Mouse (Mus musculus) lung, embryonic 15.5 days (tissue): ENCODE measurements around the gene Lefty1. TPM values are rescaled to one million over a fixed set of nuclear protein-coding genes. Genes with fewer than 3 reads are reported as not detected.
"Not testable (repeated sequence)": the region's sequence is repeated elsewhere in the genome, so short reads cannot be mapped to it uniquely, and the experiment has no call there.

Experiments used
- ATAC-seq: fragments of 200-750 bp; cut with Nextera tagmentation; 2 replicates; pipeline ENCODE4 v1.8.0; 2017; ENCODE audit warnings: moderate number of reproducible peaks, borderline replicate concordance; ENCODE audit not compliant: low FRiP score, low TSS enrichment; ENCODE audit errors: extremely low read depth
- H3K27ac ChIP-seq: fragments of 300-500 bp; sonication (generic); 2 replicates; pipeline ENCODE4 v1.5.1; 2015; ENCODE audit warnings: moderate library complexity, mild to moderate bottlenecking, inconsistent platforms
- H3K27me3 ChIP-seq: fragments of 300-500 bp; sonication (generic); 2 replicates; pipeline ENCODE4 v1.6.1; 2015; ENCODE audit warnings: inconsistent platforms
- H3K36me3 ChIP-seq: fragments of 300-500 bp; sonication (generic); 2 replicates; pipeline ENCODE4 v1.6.1; 2015; ENCODE audit warnings: inconsistent platforms
- H3K4me1 ChIP-seq: fragments of 300-500 bp; sonication (generic); 2 replicates; pipeline ENCODE4 v1.6.1; 2015; ENCODE audit warnings: inconsistent platforms
- H3K4me2 ChIP-seq: fragments of 300-500 bp; sonication (generic); 2 replicates; pipeline ENCODE4 v1.6.1; 2015; ENCODE audit warnings: inconsistent platforms, mild to moderate bottlenecking, moderate library complexity
- H3K4me3 ChIP-seq: fragments of 300-500 bp; sonication (generic); 2 replicates; pipeline ENCODE4 v1.5.1; 2015; ENCODE audit warnings: mild to moderate bottlenecking, inconsistent platforms
- H3K9ac ChIP-seq: fragments of 300-500 bp; sonication (generic); 2 replicates; pipeline ENCODE4 v1.6.1; 2015; ENCODE audit warnings: inconsistent platforms
- H3K9me3 ChIP-seq: fragments of 300-500 bp; sonication (generic); 2 replicates; pipeline ENCODE4 v1.6.1; 2016; ENCODE audit warnings: inconsistent platforms
- WGBS: fragments of 180-500 bp; shearing (Covaris S2); methylation state at CpG from one replicate; pipeline ENCODE4 v1.1.7; 2015; 5-methylcytosine and 5-hydroxymethylcytosine counted together
- polyA plus RNA-seq: library from polyadenylated mRNA; unstranded; fragments of >200 nt; fragmentation: Nextera tagmentation; extraction: Ambion mirVana; gene quantifications from 2 replicates; pipeline ENCODE4 v1.2.1, GENCODE M21; 2015

Gene Lefty1
- 1.2 and 1.7 TPM in 2 replicates for polyA plus RNA-seq

- Histone ChIP-seq H3K9me3 (no peaks in the 10 kb centered on the region), H3K4me1 (no peaks in the 10 kb centered on the region), H3K9ac (no peak within 1 kb of the TSS), H3K4me3 (no peak within 1 kb of the TSS), H3K4me2 (no peak within 1 kb of the TSS), H3K36me3 (no peaks in the 10 kb centered on the region), H3K27ac (no peak within 1 kb of the TSS), H3K27me3 (peaks cover 43% of the 10 kb centered on the region)
- 16% methylated on average over 21 of the region's 21 CpGs for WGBS
- ATAC-seq: no peak
Observed at GRCm38 (mm10) chr1:180934467-180935419, at the start of gene Lefty1. Gene Lefty1 (plus strand): TSS chr1:180935022.

GRCm38 (mm10) chr1:180888556-180889042 is 46.2 kb upstream of the Lefty1 start:
- no peaks in the 10 kb centered on the region for H3K9me3 ChIP-seq
- peaks cover 13% of the 10 kb centered on the region for H3K4me1 ChIP-seq
- peak overlapping the region; percentile 51 for H3K4me2 ChIP-seq
- H3K27ac ChIP-seq: peak overlapping the region; percentile 62
- peaks cover 20% of the 10 kb centered on the region for H3K27me3 ChIP-seq
- H3K4me3 ChIP-seq: peak overlapping the region; percentile 20; the same call in 1 of the 2 replicates
- H3K36me3 ChIP-seq: no peaks in the 10 kb centered on the region
- 0 out of 2 replicates have a peak overlapping the region, but pooled peaks have one; percentile 11 for H3K9ac ChIP-seq
- peak; percentile 83 for ATAC-seq
- WGBS: 2% methylated on average over 13 of the region's 13 CpGs

GRCm38 (mm10) chr1:180889172-180889571 is 45.6 kb upstream of the Lefty1 start:
- H3K27me3 ChIP-seq: peaks cover 26% of the 10 kb centered on the region
- WGBS: 48% methylated on average over 7 of the region's 7 CpGs
- H3K4me1 ChIP-seq: peaks cover 13% of the 10 kb centered on the region
- no peak overlapping the region for H3K4me3 ChIP-seq
- no peak overlapping the region for H3K9ac ChIP-seq
- H3K36me3 ChIP-seq: no peaks in the 10 kb centered on the region
- H3K27ac ChIP-seq: peak overlapping the region; percentile 62
- H3K4me2 ChIP-seq: peak overlapping the region; percentile 51
- no peak for ATAC-seq
- no peaks in the 10 kb centered on the region for H3K9me3 ChIP-seq

- no peak for ATAC-seq
- Histone ChIP-seq H3K27me3 (peaks cover 32% of the 10 kb centered on the region), H3K4me3 (no peak overlapping the region), H3K4me1 (peaks cover 13% of the 10 kb centered on the region), H3K4me2 (no peak overlapping the region), H3K9me3 (no peaks in the 10 kb centered on the region), H3K36me3 (no peaks in the 10 kb centered on the region), H3K9ac (no peak overlapping the region), H3K27ac (no peak overlapping the region)
- WGBS: 52% methylated on average over 6 of the region's 6 CpGs
Observed at GRCm38 (mm10) chr1:180889841-180890240, 45.0 kb upstream of the Lefty1 start.

- ATAC-seq: no peak
- 52% methylated on average over 10 of the region's 10 CpGs for WGBS
- Histone ChIP-seq H3K27ac (no peak within 1 kb of the TSS), H3K9me3 (no peaks in the 10 kb centered on the region), H3K27me3 (peaks cover 42% of the 10 kb centered on the region), H3K9ac (no peak within 1 kb of the TSS), H3K4me3 (no peak within 1 kb of the TSS), H3K4me2 (no peak within 1 kb of the TSS), H3K36me3 (no peaks in the 10 kb centered on the region), H3K4me1 (peaks cover 13% of the 10 kb centered on the region)
Observed at GRCm38 (mm10) chr1:180892808-180893207, 42.0 kb upstream of the Lefty1 start, which contains the start of gene Lefty2. Gene Lefty2 (plus strand): TSS chr1:180893108.

- H3K27ac ChIP-seq, H3K9me3 ChIP-seq, H3K4me1 ChIP-seq, H3K36me3 ChIP-seq, ATAC-seq, H3K9ac ChIP-seq: not testable (repeated sequence)
- peak overlapping the region; percentile 10; the same call in 1 of the 2 replicates for H3K4me3 ChIP-seq
- peaks cover 42% of the 10 kb centered on the region for H3K27me3 ChIP-seq
- 5% methylated on average over 51 of the region's 51 CpGs for WGBS
- H3K4me2 ChIP-seq: peak overlapping the region; percentile 37
Observed at GRCm38 (mm10) chr1:180894088-180894987, 40.5 kb upstream of the Lefty1 start.

- ATAC-seq: no peak
- 2% methylated on average over 4 of the region's 4 CpGs for WGBS
- H3K27me3 ChIP-seq: no peaks in the 10 kb centered on the region
- peaks cover 18% of the 10 kb centered on the region for H3K4me1 ChIP-seq
- H3K27ac ChIP-seq: no peak overlapping the region
- H3K4me3 ChIP-seq: no peak overlapping the region
- peaks cover 2% of the 10 kb centered on the region; the same call in 1 of the 2 replicates for H3K36me3 ChIP-seq
- no peak overlapping the region for H3K9ac ChIP-seq
- H3K9me3 ChIP-seq: no peaks in the 10 kb centered on the region
- no peak overlapping the region for H3K4me2 ChIP-seq
Observed at GRCm38 (mm10) chr1:180901107-180901506, 33.7 kb upstream of the Lefty1 start.

GRCm38 (mm10) chr1:180902915-180903314 is 31.9 kb upstream of the Lefty1 start:
- Histone ChIP-seq H3K4me2 (no peak overlapping the region), H3K27me3 (no peaks in the 10 kb centered on the region), H3K36me3 (peaks cover 19% of the 10 kb centered on the region), H3K9me3 (no peaks in the 10 kb centered on the region), H3K4me1 (peaks cover 18% of the 10 kb centered on the region), H3K27ac (no peak overlapping the region), H3K9ac (no peak overlapping the region), H3K4me3 (no peak overlapping the region)
- 28% methylated on average over 5 of the region's 5 CpGs for WGBS
- no peak for ATAC-seq

GRCm38 (mm10) chr1:180903666-180904038 is 31.2 kb upstream of the Lefty1 start:
- Histone ChIP-seq H3K27ac (0 out of 2 replicates have a peak overlapping the region, but pooled peaks have one; percentile 17), H3K4me3 (peak overlapping the region; percentile 92), H3K27me3 (no peaks in the 10 kb centered on the region), H3K4me1 (peaks cover 18% of the 10 kb centered on the region), H3K4me2 (peak overlapping the region; percentile 73), H3K9ac (peak overlapping the region; percentile 92; the same call in 1 of the 2 replicates), H3K36me3 (peaks cover 23% of the 10 kb centered on the region), H3K9me3 (no peaks in the 10 kb centered on the region)
- WGBS: 26% methylated on average over 10 of the region's 10 CpGs
- ATAC-seq: no peak

- H3K4me1 ChIP-seq: peaks cover 18% of the 10 kb centered on the region
- H3K27ac ChIP-seq: peak within 1 kb of the TSS; percentile 68
- H3K36me3 ChIP-seq: peaks cover 23% of the 10 kb centered on the region
- H3K4me2 ChIP-seq: peak within 1 kb of the TSS; percentile 73
- peak within 1 kb of the TSS; percentile 92 for H3K9ac ChIP-seq
- H3K9me3 ChIP-seq: no peaks in the 10 kb centered on the region
- ATAC-seq: peak; percentile 98
- no peaks in the 10 kb centered on the region for H3K27me3 ChIP-seq
- under 1% methylated on average over 52 of the region's 52 CpGs for WGBS
- peak within 1 kb of the TSS; percentile 92 for H3K4me3 ChIP-seq
Observed at GRCm38 (mm10) chr1:180904039-180904814, 30.6 kb upstream of the Lefty1 start, which contains the start of gene Pycr2. Gene Pycr2 (plus strand): TSS chr1:180904293.

- no peaks in the 10 kb centered on the region for H3K9me3 ChIP-seq
- H3K9ac ChIP-seq: peak overlapping the region; percentile 92
- H3K36me3 ChIP-seq: peaks cover 23% of the 10 kb centered on the region
- peak overlapping the region; percentile 92 for H3K4me3 ChIP-seq
- H3K4me1 ChIP-seq: peaks cover 18% of the 10 kb centered on the region
- H3K4me2 ChIP-seq: peak overlapping the region; percentile 73
- H3K27ac ChIP-seq: peak overlapping the region; percentile 68; the same call in 1 of the 2 replicates
- 2% methylated on average over 5 of the region's 5 CpGs for WGBS
- H3K27me3 ChIP-seq: no peaks in the 10 kb centered on the region
- ATAC-seq: no peak
Observed at GRCm38 (mm10) chr1:180904815-180905080, 30.1 kb upstream of the Lefty1 start.
